Mouse (Mus musculus) kidney, postnatal 10 days (tissue): ENCODE results near the gene Sema6d.

ENCODE experiments used
- DNase-seq: peaks from one replicate; pipeline ENCODE4 v3.0.0; 2021; ENCODE audit warnings: mixed read lengths

Gene Sema6d

DNA sequence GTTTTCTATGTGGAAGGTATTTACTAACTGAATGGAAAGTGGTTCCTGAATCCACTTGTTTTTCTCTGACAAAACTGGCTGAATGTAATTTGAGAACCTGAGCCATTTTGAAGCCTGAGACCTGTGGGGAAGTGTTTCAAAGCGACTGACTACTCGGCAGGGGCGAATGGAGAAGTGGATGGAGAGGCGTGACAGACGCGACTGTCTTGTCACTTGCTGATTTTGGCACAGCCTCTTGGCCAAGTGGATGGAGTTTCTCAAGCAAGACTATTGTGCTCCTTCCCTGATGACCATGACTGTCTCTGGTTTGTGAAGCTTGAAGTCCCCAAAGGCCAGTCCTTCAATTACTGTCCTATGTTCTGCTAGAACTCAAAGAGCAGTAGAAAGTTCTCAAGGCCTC, 530.7 kb downstream of the Sema6d start:
- DNase-seq, result no peak

GRCm38 (mm10) chr2:124621972-124622621, 532.3 kb downstream of the Sema6d start:
- DNase-seq, result no peak

DNA sequence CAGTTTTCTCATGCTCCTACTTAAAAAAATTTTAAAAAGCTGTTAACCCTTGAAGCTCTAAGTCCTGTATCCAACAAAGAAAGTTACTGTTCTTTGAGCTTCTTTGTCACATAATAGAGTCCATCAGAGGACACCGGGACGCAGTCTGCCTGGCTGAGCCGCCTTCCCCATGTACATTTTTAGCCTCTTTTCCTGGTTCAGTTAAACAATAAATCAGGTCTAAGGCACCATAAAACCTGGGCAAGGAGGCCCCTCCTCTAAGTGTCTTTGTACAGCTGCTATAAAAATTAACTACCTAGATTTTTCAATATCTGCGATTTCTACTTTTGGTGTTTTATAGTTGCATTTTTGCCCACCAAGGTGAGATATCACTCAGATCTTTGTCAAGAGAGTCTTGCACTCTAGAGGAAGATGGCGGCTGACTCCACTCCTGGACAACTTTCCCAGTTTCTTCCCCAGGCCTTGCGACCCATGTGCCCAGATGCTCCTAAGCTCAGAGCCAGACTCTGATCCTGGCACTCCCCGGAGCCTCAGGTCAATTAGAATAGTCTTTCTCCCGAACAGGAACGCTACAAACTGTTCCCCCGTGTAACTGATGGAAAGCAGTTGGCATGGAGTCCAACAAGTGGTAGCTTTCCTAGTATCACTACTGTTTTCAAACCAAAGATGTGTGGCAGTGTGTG, 534.6 kb downstream of the Sema6d start:
- no peak for DNase-seq

GRCm38 (mm10) chr2:124626425-124626824, 536.7 kb downstream of the Sema6d start:
- no peak for DNase-seq

DNA sequence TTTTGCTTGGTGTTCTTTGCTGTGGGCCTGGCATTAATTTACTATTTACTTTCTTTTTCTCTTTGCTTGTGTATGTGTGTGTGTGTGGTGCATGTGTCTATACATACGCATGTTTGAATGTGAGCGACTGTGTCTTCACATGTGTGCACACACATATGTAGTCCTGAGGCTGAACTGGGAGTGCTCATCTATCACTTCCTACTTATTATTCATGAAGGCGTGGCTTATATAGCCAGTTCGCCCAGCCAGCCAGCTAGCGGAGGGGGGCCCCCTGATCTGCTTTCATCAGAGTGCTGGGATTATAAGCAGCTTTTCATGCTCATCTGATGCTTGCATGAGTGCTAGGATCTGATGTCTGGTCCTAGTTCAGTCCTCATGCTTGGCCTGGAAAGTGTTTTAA, 537.9 kb downstream of the Sema6d start:
- DNase-seq, result no peak

GRCm38 (mm10) chr2:124628701-124629100, 538.9 kb downstream of the Sema6d start:
- DNase-seq, result no peak

- no peak for DNase-seq
Measured at GRCm38 (mm10) chr2:124634400-124634998, 544.7 kb downstream of the Sema6d start.

DNA sequence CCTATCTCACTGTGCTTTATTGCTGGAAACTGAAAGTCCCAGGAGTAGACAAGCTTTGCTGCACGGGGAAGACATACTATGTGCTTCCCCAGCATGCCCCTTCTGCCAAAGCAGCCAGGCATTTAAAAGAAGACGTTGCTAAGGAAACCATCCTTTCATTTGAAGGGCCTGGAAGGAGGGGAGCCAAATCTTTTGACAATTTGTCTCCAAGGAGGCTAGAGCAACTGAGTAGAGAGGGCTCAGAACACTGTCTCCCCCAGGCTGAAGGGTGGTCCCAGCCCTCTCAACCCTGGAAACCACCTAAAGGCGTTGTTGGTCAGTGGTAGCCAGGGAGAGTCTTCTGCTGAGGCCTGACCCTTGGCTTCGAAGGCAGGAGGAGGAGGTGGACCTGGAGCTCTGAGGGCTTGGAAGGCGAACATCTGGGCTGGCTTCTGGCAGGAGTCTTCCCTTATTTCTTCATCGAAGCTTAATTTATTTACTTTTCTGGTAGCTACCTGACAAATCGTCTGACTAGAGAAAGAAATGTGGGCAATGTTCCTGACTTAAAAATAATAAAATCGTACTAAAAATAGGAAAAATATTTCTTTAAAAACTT, 545.6 kb downstream of the Sema6d start:
- no peak for DNase-seq

DNA sequence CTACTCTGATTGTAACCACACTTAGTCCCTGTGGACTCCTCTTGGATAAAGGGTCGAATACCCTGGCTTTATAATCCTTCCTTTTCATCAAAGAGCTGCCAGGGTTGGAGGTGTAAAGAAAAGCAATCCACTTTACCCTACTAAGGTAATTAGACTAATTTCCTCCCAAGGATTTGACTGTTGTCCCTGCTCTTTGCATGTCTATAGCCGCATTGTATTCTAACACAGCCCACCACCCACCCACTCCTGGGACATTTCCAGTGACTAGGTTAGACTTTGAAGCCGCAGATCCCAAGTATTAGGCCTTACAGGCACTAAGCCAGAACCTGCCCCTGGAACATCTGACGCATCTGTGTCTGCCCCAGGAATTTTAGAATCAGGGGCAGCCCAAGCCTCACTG, 547.3 kb downstream of the Sema6d start:
- no peak for DNase-seq

GRCm38 (mm10) chr2:124639221-124639963, 549.6 kb downstream of the Sema6d start:
- DNase-seq, result no peak

DNA sequence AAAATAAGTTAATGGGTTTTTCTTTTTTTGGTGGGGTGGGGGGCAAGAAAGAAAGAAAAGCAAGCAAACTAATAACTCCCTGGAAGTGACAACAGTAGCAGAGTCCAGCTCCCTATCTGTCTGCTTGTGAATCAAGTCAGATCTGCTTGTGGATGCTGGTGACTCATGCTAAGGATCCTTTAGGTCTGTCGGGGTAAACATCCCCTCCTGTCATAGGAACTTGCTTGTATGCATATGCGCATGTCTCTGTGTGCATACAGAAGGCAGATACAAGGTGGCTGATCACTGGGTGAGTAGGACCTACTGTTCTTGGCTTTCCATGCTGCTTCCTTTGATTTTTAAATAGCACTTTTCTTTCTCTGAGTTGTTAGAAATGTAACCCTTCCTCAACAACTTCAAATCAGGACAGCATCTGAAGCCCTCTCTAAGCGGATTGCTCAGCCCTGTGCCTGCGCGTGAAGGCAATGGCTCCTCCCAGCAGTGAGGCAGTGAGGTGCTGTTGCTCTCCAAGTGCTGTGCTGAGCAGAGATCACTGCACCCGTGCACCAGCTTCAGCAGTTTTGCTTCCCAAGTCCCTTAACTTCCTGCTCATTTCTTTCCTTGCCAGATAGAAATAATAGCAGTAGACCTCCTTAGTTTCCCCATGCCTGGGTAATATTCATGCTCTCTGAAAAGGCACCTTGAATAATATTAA, 550.9 kb downstream of the Sema6d start:
- DNase-seq, result no peak

GRCm38 (mm10) chr2:124641194-124641558, 551.4 kb downstream of the Sema6d start:
- DNase-seq, result no peak

DNA sequence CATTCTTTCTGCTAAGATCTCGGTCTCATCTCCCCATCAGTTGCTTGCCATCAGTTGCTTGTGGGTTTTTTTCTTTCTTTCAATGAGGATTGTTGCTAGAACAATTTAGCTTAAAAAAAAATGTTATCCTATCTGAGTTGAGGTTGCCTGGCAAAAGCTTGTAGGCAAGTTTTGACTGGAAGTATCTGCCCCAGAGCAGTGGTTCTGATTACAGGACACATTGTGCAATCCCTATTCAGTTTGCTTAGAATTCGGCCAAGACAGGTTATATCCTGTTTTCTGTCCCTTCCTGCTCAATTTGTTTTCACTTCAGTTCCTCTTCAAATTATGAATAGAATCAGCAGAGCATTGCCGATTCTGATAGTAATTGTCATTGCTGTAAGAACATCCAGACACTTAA, 552.4 kb downstream of the Sema6d start:
- no peak for DNase-seq

- no peak for DNase-seq
Measured at GRCm38 (mm10) chr2:124650609-124651008, 560.8 kb downstream of the Sema6d start.

DNA sequence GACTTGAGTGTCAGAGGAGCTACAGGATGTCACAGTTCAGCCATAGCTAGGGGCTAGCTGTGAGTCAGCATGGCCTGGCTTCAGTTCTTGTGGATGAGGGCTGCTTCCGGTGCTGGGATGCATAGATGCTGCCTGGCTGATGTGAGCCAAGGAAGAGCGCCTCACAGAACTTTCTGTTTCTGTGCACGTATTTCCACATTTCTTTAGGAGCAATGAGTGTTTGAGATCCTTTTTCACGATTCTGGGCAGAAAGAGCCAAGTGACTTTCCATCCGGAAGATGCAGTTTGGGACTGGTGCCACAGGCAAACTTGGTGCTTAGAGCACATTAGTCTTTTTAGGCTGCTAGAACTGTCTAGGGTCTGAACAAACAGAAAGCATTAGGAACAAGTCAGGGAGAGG, 561.4 kb downstream of the Sema6d start:
- peak; percentile 36 for DNase-seq

DNA sequence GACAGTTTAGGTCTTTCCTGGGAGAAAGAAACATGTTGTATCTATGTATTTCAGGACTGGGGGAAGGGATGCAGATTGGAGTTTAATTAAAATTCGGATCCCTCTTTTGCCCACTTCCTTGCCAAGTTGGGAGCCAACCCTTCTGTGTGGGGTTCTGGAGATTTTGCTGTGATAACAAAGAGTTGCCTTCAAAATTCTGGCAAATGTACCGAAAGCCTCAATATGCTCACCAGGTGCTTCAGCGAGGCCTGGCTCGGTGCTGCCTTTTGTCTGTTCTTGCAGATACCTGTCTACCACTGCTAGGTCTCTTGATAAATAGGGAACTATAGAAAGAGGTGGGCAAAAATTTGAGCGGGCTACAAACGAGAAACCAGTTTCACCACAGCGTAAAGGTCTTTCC, 563.4 kb downstream of the Sema6d start:
- DNase-seq, result no peak

DNA sequence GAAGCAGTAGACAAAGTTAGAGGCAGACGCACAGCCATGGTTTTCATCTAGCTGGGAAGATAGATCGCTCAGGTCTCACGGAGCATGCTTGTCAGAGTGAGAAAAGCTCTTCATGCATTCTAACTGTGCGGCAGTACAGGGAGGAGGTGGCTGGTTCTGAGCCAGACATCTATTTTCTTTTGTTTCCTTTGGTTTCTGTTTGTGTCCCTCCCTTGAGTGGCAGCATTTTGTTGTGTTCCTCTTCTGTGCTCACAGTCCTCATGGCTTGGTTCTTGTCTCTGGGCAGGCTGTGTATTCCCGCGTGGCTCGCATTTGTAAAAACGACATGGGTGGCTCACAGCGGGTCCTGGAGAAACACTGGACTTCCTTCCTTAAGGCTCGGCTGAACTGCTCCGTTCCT, 567.6 kb downstream of the Sema6d start:
- no peak for DNase-seq

DNA sequence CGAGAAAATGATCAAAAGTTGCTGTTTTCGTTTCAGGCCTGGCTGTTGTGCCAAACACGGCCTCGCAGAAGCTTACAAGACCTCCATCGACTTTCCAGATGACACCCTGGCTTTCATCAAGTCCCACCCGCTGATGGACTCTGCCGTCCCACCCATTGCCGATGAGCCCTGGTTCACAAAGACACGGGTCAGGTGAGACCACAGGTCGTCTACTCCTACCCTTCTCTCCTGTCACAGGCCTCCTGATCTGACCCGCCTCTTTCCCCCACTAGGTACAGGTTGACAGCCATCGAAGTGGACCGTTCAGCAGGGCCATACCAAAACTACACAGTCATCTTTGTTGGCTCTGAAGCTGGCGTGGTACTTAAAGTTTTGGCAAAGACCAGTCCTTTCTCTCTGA, 568.6 kb downstream of the Sema6d start:
- DNase-seq, result no peak

GRCm38 (mm10) chr2:124659601-124660000, 569.8 kb downstream of the Sema6d start:
- DNase-seq, result no peak

GRCm38 (mm10) chr2:124660686-124661085, 570.9 kb downstream of the Sema6d start:
- no peak for DNase-seq

- no peak for DNase-seq
Measured at GRCm38 (mm10) chr2:124661316-124661715, 571.5 kb downstream of the Sema6d start.

GRCm38 (mm10) chr2:124662257-124662656, 572.5 kb downstream of the Sema6d start:
- no peak for DNase-seq

DNA sequence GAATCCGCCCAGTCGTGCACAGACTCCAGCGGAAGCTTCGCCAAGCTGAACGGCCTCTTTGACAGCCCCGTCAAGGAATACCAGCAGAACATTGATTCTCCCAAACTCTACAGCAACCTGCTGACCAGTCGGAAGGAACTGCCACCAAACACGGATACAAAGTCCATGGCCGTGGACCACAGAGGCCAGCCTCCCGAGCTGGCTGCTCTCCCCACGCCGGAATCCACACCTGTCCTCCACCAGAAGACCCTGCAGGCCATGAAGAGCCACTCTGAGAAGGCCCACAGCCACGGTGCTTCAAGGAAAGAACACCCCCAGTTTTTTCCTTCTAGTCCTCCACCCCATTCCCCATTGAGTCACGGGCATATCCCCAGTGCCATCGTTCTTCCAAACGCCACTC, 574.4 kb downstream of the Sema6d start:
- DNase-seq, result no peak
